Mouse (Mus musculus) regulatory T cell (primary cell): ENCODE measurements at regions not wholly inside any gene's neighbourhood (a gene's known extent, or its start where the extent isn't known, plus 50 kb on each side); places are given as distances from the start of the nearest gene placed in this dataset.

Source experiments
- in situ Hi-C: fragments of 300-600 bp; cut with MboI, MseI; formaldehyde crosslinking; loops from one replicate; pipeline ENCODE4 v1.15.1; 2025; ENCODE audit warnings: high pct_unique_total_duplicates

DNA sequence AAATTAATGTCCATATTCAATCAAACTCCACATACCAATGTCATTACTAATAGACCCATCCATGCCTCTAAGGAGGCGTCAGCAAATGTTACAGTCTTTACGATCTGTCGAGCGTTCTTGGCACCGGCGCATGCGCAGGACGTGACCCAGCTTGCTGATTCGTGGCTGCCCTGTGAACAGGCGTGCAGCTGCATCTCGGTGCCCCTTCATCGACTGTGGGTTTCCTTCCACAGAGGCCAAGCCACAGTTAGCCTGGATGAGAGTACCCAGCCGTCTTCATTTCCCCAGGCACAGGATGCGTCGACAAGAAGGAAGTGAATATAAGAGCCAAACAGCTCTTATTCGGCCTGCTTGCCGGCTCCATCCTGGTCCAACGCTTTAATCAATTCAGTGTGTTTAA, 193.8 kb upstream of the Jarid2 start:
- in situ Hi-C loops, result no loop called here

DNA sequence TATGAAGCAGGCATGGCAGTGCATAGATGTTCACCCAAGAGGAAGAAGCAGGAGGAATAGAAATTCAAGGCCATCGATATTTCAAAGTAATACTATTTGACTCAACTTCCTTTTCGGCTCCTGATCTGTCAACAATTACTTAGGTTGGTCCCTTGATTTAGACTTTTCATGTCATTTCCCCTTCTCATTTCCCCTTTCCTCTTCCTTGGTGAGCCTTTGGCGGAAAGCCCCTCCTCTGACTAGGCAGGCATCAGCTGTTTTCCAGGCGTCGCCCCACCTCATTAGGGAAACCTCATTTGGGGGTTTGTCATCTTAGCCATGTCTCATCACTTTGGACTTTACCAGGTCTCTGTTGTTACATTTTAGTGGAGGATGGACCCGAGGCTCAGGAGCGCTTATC, 191.0 kb upstream of the Jarid2 start:
- in situ Hi-C loops, result no loop called here

DNA sequence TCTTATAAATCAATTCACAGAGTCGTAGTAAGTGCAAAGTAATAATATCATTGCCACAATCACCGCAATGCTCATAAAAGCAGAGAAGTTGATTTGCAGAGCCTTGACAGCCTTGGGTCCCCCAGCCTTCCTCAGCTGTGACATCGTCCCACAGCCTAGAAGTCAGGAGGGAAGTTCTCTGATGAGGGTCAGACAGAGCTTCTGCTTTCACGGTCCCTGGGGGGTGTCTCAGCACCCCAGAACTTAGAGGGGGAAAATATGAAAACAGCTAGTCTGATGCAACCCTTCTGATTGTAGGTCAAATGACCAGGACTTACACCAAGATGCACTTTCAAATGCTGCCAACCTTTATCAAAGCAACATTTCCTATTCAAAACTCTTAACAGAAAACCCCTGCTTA, 188.9 kb upstream of the Jarid2 start:
- in situ Hi-C loops, result no loop called here

DNA sequence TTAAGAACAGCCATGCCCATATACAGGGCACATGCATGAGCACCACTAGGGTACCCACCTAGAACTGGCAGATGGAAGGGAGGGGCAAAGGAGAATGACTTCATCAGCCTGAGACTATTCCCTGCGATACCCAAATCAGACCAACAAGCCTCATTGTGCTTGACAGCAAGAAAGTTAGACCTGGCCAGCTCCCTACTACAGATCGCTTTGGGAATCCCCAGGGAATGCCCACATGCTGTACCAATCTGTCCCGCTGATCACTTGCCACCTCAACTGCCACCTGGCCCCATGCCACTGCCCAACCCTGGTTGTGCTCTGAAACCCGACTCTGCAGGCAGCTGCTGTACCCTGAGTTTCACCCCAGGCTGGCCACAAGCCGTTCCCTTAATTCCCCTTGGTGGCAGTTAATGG, 188.0 kb upstream of the Jarid2 start:
- in situ Hi-C loops, result no loop called here

DNA sequence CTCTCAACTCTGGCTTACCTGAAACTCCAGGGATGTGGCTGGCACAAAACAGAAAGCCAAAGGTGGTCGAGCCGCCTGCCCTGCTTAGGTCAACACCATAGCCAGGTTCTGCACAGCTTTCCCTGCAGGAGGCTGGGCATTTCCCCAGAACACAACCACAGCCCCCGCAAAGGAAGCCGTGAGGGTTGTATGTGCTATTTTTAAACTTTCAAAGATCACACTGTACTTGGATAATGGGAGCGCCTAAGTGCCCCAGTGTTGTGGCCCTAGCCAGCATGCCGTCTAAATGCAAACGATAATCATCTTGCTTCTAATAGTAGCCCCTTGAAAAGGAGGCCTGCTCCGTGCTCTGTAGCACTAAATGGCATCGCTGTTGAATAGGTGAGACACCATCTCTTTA, 184.5 kb upstream of the Jarid2 start:
- in situ Hi-C loops, result no loop called here

DNA sequence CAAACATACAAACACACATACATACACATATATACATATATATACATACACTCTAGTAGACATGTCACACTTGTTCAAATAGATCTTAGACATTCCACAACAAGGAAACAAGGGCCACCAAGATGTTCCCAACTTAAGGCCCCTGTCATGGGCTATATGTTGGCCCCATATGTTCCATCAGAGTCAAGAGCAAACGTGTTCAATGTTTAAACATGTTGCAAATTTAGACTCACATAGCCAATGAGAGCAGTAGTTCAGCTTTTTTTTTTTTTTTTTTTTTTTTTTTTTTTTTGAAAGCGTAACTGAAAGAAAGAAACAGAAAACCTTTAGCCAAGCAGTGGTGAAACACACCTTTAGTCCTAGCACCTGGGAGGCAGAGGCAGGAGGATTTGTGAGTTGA, 183.0 kb upstream of the Jarid2 start:
- in situ Hi-C loops, result no loop called here

DNA sequence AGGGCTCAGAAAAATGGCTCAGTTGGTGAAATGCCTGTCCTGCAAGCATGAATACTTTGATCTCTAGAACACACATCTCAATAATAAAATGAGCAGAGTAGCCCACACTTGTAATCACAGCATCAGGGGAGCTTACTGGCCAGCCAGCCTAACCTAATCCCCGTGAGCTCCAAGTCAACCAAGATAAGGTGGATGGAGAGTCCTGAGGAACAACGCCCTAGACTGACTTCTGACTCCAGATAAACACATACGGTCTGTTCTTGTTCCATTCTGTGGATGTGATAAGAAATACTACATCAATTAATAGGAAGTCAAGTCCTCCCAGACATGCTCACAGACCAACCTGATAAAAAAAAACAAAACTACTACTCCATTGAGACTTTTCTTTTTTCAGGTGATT, 180.4 kb upstream of the Jarid2 start:
- in situ Hi-C loops, result no loop called here

DNA sequence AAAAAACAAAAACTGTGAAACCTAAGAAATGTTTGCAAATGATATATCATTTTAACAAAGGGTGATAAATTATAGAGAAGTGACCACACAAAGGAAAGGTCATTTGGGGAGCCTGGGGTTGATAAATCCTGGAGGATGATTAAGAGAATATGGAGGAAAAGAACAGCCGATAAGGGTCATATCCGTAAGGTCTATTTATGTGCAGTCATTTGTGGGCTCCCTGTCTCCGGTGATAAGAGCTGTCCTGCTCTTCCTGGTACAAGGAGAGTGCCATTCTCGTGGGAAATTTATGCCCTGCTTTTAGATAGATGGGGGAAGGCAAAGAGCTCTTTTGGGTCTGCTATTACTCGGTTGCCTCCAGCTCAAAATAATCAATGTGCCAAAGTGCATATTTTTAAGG, 175.9 kb upstream of the Jarid2 start:
- in situ Hi-C loops, result no loop called here

DNA sequence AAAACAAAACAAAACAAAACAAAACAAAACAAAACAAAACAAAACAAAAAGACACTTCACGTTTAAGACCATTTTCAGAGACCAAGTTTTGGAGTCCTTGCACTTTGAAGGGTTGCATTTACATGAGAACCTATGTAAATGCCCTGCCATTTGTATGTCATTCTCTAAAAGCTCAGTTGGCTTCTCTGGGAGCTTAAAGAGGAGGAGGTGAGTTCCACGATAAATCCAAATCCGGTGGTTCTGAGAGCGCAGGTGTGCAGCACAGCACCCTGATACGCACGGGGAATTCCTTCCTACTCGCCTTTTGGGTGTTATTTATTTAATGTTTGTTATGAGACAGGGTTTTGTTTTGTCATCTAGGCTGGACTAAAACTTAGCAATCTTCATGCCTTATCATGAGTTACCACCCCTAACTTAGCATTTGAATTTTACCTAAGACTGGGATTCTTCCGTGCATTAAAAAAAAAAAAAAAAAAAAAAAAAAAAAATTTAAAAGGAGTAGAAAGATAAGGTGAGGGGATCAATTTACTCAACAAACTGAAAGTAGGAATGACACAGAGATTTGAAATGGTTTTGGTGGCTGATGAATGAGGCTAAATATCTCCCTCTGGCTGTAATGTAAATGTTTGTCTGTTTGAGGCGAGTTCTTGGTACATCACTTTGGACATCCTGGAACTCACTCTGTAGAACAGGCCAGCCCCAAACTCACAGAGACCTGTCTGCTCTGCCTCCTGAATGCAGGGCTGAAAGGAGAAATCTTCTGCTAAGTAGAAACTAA, 174.4 kb upstream of the Jarid2 start:
- in situ Hi-C loops, result no loop called here

DNA sequence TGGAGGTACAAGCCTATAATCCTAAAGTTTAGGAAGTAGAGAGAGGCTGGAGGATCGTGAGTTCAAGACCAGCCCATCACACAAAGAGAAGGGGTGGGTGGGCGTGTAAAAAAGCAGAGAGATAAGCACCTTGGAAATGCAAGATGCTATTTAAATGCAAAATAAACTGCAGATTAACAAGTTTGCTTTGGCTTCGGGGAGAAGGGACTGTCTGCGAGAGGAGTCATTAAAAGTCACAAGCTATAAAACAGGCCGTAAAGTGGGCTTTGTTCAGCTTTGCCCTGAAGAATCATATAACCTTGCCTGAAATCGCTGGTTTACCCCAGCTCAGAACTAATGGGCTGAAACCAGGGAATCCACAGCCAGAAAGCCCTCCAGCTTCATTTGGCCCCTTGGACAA, 173.3 kb upstream of the Jarid2 start:
- in situ Hi-C loops, result no loop called here

DNA sequence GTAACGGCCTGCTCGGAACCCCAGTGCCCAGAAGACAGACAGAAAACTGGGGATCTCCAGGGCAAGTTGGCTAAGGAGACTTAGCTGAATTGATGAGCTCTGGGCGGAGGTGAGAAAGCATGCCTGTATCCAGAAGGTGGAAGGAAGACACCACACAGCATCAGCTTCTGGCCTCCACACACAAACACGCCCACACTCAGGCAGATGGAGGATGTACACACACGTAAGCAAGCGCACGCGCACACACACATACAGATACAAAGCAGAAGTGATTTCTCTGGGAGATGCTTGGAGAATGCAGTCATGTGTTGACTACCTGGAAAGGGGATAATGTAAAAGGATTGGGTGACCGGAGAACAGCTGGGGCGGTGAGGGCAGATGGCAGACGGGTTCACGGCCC, 171.2 kb upstream of the Jarid2 start:
- in situ Hi-C loops, result no loop called here

DNA sequence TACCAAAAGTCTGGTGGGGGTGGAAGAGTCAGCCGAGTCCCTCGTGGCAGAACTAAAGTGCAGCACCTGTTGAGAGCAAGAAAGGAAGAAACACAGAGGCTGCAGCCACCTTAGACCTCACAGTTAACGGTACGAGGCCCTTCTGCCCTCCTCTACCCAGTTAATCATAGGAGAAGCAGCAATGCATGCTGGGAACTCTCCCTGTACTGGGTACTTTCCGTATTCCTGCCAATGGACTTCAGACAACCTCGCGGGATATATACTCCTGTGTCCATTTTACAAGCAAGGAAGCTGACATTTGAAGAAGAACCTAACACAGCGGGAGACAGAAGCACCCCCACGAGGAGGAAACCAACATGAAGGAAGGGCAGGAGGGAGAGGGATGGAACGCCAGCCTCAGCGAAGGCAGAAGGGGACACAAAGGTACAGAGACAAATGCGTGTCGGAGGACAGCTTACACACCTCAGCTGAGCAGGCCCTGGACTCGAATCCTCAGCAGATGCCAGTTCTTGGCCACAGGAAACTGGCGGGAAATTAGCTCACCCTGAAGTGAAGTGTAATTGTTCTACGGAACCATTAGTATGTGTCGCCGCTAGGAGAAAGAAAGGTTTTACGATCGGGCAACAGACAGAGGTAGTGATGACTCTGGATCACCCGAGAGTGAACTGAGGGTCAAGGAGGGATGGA, 170.6 kb upstream of the Jarid2 start:
- in situ Hi-C loops, result no loop called here

DNA sequence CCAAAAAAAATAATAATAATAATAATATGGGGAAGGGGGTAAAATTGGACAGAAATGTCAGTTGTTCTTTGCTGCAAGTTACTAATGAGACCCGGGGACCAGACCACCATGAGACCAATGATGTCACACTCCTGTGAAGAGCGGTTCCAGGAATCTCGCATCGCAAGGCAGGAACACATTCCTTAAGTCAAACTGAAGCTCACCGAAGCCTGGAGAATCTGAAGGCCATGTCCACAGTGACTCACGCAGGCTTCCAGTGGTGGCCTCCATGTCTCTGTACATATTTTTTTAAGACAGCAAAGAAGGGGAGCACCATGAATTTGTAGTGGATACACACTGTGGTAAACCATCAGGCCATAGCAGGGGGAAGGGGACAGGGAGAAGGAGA, 170.1 kb upstream of the Jarid2 start:
- in situ Hi-C loops, result no loop called here

DNA sequence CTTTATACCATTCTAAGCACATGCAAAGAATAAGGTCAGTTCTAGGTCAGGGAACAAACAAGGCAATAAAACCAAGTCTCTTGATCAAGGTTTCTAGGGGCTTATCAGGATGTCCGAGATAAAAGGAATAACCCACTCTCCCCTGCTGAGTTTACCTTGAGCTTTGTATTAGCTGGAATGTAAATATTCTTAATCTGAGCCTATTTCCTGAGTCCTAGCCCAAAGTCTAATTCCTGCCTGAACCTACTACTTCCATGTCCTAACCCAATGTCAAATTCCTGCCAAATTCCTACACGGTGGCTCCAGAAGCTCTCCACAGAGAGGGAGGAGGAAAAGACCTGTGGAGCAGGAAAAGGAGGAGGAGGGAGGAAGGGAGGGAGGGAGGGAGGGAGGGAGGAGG, 169.6 kb upstream of the Jarid2 start:
- in situ Hi-C loops, result no loop called here

DNA sequence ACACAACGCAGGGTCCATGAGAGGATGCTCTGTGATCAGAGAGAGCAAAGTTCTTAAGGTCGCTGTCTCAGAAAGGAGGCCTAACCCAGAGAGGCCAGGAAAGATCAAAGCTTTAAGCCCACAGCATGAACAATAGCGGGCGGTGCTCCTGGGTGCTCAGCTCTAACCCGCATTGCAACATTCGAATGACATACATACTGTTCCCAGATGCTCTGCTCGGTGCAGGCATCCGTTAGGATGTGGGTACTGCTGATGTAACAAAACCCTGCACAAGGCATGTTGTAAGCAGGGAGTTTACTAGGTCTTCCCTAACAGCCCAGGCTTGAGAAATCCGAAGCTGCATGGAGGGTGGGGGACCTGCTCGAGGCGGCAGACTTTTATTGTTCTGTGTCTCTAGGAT, 164.6 kb upstream of the Jarid2 start:
- in situ Hi-C loops, result no loop called here

DNA sequence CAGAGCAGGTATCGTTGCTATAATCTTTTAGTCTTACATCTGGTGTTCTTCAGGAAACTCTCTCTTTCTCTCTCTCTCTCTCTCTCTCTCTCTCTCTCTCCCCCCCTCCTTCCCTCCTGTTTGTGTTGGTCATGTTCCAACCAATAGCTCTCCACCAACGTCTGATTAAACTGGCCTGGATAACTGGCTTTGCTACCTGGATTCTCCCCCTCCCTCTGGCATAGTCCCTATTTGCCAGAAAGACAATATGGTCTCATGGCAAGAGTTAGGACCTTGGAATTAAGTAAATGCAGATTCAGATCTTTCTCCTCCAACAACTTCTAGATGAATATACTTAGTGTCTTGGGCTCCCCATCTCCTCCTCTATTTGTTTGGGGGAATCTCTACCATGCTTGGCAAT, 161.6 kb upstream of the Jarid2 start:
- in situ Hi-C loops, result no loop called here

DNA sequence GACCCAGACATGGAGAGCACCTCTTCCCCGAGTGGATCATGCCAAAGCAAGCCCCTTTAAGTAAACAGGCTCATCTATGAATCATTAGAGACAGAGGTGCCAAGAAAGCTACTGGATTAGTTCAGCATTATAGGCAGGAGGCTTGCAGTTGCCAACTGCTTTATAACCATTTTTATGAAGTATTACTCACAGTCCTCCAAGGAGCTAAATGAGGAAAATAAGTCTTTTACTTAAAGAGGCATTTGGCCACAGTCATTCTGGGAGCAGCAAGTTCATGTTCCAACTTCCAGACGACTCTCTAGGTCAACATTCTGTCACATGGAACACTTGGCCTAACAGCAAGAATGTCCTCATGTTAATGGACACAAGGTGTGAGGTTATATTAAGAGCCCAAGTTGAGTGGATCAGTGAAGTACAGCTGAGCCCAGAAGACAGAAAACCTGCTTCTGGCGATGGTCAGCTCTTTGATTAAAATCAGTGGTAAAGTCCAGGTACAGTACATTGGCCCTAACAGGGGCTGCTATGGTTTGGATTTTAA, 160.0 kb upstream of the Jarid2 start:
- in situ Hi-C loops, result no loop called here

DNA sequence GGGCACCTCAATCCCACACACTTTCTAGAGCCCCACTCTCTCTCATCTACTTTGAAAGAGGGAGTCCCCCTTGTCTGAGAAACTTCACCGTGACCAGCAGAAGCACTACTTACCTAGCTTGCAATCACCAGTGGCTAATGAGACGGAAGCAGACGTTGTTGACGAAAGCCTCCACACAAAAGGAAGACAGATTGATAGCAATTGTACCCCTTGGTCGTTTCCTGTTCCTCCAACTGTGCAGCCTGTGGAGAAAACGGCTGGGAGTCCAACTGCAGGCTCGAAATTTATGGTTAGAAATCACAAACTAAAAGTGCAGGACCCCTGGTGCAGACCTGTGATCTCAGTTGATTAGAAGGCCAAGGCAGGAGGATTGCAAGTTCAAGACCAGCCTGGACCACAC, 155.8 kb upstream of the Jarid2 start:
- in situ Hi-C loops, result no loop called here

DNA sequence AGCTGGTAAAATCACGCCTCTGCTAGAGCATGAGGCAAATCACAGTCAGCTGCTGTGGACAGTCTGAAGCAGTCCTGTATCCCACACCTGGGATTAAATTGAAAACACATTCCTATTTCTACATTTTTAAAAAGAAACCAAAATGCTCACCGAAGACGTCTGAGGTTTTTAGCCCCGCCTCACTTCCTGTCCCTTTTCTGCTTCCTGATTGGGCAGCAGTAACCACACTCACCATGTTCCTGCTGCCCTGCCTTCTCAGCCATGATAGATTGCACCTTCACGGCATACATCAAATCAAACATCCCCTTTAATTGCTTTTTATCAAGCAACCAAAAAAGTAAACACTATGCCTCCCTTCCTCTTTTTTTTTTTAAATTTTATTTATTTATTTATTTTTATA, 150.1 kb upstream of the Jarid2 start:
- in situ Hi-C loops, result no loop called here

DNA sequence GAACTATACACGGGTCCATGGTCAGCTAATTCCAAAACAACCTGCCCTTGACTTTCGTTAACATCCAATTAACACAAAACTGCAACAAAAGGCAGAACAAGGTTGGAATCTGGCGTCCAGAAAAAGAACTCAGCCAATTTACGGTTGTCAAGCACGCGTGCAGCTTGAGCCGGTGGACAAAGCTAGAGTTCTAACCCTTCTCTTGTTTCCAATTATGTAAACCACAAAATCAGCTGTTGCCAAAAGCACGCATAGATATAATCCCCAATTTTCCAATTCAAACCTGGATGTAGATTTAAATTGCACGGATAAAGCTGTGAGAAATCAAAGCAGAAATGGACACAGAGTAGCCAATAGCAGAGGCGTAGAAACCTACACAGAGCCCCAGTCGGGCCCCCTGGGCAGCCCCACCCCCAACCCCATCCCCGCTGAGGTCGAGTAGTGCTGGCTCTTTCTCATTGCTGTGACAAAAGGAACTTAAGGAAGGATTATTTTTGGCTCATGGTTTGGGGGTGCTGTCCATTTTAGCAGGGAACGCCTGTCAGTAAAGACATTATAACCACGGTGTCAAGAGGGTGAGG, 149.0 kb upstream of the Jarid2 start:
- in situ Hi-C loops, result no loop called here

DNA sequence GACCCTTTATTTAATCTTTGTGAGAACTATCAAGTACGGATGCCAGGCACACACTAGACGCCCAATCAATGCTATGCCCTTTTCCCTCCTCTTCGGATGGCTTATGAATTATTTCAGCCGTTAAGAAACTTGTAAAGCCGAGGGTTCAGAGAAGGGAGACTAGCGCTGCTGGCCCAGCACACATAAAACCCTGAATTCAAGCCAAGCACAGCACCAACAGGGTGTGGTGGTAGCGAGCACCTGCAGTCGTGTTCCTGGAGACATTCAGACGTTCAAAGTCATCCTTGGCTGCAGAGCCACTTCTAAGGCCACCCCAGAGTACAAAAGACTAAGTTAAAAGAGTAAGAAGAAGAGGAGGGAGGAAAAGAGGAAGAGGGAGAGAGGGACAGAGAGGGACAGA, 148.5 kb upstream of the Jarid2 start:
- in situ Hi-C loops, result no loop called here

DNA sequence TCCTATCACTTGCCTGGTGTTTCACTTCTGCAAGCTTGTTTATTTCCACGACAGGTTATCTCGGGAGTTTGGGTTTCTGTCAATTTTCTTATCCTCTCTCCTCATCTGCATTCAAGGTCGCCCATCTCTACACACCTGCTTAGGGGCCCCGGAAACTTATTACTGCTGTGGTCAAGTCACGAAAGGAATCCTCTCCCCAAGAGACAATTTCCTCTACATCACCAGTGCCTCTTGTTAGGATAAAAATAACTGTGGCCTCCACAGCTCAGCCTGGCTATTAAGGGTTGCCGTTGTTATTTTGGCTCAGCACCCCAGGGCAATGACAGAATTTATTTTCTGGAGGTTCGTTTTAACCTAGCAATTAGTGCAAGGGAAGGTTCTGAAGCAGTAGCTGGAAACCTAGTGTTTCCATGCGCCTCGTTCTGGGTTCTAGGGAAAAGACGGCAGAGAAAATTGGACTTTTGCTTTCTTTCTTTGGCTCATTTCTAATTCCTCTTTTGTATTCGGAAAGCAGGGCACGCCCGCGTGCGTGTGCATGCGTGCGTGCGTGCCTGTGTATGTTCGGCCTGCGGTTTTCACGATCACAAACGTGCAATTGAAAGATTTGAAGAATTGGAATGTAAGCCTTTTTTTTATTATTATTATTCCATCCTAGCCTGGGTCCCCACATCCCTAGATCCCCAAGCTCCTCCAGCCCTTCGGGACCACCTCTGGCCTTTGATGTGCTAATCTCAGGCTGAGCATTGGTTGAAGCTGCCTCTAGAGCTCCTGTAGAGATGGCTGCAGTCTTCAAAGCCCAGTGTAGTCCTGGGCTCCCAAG, 147.1 kb upstream of the Jarid2 start:
- in situ Hi-C loops, result no loop called here
